Mouse (Mus musculus) heart, adult 8-10 months (tissue): ENCODE data around the gene Slc7a6. TPM values are rescaled to one million over a fixed set of nuclear protein-coding genes. Genes with fewer than 3 reads are reported as not detected.
"Not testable (repeated sequence)": the region's sequence is repeated elsewhere in the genome, so short reads cannot be mapped to it uniquely, and the experiment has no call there.

Source experiments
- DNase-seq: peaks from one replicate; pipeline ENCODE4 v3.0.0; 2022; ENCODE audit warnings: low spot score
- total RNA-seq, 4 experiments: library from RNA; stranded (reverse); gene quantifications; 2 replicates each; pipeline ENCODE4 v1.2.4; 2022

Gene Slc7a6
- total RNA-seq, 4 experiments from 2014 or later: 6.9 to 10.8 (median 9.6) TPM

DNA sequence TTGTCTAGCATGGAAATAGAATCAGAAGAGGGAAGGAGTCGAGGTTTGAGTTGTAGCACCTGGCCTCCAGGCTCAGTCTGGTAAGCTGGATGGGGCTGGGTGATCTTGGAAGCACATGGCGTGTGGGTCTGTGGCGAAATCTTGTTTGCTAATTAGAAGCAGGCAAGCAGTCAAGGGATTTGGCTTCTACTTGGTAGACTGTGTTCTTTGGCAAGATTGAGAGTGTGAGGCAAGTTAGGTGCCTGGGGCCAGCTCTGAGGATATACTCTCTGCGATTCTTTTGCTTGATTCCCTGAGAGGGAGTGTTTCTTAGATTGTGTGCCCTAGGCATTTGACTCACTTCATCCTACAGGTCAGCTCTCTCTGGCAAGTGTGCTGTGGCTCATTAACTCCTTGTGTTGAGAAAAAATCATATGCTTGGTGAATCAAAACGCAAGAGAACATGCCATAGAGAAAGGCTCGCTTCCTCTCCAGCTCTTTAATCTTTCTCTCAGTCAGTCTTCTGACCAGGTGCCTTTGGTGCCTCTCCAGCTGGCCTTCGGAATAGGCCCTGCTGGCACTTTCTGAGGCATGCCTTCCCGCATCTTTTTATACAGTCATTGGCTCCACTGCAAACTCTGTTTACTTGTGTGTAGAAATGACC lies 17.1 kb downstream of the Slc7a6 start:
- peak; percentile 73 for DNase-seq

DNA sequence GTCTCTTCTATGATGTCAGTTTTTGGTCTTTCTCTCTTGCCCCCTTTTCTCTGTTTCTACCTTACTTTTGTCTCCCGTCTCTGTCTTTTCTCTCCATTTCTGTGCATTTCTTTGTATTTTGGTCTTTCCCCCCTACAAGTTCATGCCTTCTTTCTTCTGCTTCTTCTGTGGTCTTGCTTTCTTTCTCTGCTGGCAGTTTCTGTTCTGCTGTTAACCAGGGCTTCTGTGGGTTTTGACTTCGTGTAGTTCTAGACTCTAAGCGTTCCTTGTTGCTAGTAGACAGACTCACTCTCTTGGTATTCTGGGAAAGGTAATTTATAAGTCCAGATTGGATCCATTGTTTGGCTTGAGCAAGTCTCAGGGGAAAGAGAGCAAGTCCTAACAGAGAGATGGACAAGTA lies 17.7 kb downstream of the Slc7a6 start:
- no peak for DNase-seq

GRCm38 (mm10) chr8:106189162-106189561 lies 20.5 kb downstream of the Slc7a6 start:
- no peak for DNase-seq

- no peak for DNase-seq
Observed at GRCm38 (mm10) chr8:106191639-106192038, 23.0 kb downstream of the Slc7a6 start.

DNA sequence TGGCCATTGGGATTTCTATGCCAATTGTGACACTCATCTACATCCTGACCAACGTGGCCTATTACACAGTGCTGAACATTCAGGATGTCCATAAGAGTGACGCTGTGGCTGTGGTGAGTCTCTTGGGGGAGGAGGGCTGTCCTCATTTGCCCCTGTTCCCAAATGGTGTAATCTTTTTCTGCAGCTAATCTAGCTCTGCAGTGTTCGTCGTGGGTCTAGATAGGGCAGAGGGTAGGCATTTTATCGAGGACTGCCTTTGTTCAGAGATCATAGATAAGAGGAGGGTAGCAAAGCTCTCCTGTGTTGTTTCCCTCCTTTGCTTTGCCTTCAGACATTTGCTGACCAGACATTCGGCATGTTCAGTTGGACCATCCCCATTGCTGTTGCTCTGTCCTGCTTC lies 24.5 kb downstream of the Slc7a6 start:
- no peak for DNase-seq

GRCm38 (mm10) chr8:106194062-106194461 lies 25.4 kb downstream of the Slc7a6 start:
- no peak for DNase-seq

DNA sequence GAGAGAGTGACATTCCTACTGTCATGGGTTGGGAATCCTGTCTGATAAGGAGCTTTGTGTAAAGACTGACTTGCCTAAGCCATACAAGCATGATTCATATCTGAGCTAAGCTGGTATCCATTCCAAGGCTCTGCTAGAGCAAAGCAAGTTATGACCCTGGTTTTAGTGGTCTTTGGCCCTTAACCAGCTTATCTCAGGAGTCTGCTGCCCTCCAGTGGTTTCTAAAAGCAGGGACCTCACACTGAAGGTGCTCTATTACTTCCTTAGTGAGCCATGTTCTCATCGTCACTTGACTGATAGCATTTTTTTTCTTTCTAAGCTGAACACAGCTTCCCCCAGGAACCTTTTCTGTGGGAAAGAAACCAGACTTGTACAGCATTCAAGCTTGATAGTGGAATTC lies 30.1 kb downstream of the Slc7a6 start:
- DNase-seq: peak; percentile 32

GRCm38 (mm10) chr8:106199596-106199995 lies 30.9 kb downstream of the Slc7a6 start:
- not testable (repeated sequence) for DNase-seq

DNA sequence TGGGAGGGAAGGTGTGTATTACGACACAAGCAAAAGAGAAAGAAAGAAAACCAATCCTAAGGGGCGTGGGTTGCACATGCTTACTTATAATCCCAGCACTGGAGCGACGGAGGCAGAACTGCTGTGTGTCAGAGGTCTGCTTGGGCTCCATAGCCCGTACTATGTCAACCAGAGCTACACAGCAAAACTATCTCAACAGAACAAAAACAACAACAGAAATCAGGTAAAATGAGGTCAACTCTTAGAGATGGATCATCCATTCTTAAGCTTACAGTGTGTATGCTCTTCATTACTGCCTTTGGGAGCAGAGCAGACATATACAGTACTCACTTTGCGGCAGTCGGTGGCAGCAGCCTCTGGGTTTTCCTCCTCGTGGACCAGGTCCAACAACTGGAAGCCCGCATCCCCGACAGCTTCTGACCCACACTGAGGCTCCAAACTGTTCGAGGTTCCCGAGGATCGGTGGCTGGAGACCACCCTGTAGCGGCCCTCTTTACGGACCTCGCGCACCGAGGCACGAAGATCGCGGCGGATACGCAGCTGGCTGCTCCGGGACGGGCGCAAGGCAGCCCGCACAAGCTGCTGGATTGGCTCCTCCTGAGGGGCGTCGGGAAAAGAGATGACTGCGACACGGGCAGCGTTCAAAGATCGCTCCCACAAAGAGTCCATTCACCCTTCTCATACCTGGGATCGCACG lies 41.5 kb downstream of the Slc7a6 start:
- no peak for DNase-seq

DNA sequence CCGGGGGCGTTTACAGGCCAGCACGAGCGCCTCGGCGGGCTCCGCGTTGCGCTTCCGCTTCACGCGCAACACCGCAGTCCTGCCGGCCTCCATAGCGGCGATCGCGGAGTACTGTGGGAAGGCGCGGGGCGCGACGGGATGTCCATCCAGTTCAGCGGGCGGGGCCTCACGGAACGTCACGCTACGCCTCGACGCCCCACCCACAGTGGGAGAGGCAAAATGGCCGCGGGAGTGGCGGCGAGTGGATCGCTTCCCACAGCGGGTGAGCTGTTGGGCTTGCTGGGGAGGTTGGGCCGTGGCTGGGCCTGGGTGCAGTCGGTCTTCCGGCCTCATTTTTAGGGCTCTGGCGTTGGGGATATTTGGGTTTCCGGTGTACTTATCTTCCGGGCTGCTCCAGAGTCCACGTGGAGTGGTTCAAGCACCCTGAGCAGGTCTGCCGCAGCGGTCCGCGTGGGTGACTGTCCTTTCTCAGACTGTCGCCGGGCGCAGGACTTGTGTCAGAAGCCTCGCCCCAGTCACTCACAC lies 42.2 kb downstream of the Slc7a6 start, which contains the start of the genes Slc7a6os and Prmt7:
Gene Slc7a6os (minus strand): TSS at position 115 of the 525 bp plus-strand sequence.
Gene Prmt7 (plus strand): TSS at position 116 of the 525 bp plus-strand sequence.
- DNase-seq: peak; percentile 96

DNA sequence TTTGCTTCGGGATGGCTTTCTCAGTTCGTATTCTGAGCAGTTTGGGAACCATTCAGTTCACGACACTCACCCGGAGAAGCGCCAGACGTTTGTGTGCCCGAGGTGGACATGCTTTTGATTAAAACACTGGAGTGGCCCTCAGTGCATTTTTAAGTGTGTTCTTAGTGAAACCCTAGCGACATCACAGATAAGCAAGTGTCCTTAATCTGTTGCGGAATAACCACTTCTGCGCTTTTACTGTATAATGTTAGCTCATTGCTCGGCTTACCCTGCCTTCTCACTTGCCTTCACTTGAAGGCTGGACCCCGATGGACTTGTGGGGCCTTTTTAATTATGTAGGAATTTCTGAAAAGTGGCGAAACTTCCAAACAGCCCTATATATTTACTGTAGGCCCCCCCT lies 42.8 kb downstream of the Slc7a6 start:
- no peak for DNase-seq

GRCm38 (mm10) chr8:106213959-106214358 lies 45.3 kb downstream of the Slc7a6 start:
- DNase-seq: no peak

- DNase-seq: no peak
Observed at GRCm38 (mm10) chr8:106219620-106220019, 51.0 kb downstream of the Slc7a6 start.

DNA sequence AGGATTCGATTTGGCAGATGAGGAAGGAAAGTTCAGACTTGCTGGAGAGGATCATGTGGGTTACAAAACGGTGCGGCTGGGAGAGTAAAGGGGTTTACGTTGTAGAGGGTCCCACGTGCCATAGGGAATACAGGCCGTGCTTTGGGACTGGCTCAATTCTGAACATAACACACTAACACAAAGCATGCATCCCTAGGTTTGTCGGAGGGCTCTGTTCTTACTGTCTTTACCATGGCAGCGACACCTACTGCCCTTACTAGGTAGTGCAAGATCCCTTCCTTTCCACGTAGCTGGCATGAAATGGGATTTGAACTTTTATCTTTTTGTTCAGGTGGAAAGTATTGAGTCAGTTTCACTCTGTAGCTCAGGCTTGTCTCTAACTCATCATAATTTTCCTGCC lies 57.9 kb downstream of the Slc7a6 start:
- DNase-seq: peak; percentile 38

GRCm38 (mm10) chr8:106231536-106231935 lies 62.9 kb downstream of the Slc7a6 start:
- DNase-seq: no peak

DNA sequence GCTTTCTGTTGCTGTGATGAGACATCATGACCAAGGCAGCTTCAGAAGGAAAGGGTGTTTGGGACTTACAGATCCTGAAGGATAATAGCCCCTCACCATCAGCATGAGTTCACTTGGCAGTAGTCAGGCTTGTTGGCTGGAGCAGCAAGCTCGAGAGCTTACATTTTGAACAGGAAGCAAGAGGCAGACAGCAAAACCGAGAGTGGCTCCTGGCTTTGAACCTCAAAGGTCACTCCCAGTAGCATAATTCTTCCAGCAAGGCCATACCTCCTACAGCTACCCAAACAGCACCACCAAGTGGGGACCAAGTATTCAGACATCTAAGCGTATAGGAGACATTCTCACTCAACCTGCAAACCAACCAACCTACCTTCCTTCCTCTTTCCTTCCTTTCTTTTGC lies 64.1 kb downstream of the Slc7a6 start:
- no peak for DNase-seq

DNA sequence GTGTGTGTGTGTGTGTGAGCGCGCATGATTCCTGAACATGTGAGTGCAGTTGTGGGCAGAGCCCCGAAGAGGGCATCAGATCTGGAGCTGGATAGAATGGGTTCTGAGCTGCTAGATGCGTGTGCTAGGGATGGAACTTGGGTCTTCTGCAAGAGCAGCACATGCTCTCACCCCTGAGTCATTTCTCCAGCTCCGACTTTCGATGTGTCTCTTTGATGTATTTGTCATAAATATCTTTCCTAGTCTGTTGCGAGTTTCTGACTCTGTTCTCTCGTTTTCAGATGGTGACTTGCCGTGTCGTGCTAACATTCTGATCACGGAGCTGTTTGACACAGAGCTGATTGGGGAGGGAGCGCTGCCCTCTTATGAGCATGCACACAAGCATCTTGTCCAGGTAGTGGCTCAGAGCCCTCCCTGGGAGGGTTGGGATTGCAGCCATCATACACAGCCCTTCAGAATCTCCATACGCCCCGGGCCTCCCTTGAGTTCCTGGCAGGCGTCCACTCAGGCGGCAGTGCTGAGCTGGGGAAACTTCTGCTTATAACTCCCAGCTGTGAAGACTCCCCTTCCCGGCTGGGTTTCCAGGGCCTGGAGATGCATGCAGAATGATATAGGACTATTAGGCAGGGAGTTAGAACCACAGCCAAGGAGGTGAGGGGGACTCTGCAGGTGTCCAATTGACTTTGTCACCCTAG lies 66.1 kb downstream of the Slc7a6 start:
- no peak for DNase-seq

DNA sequence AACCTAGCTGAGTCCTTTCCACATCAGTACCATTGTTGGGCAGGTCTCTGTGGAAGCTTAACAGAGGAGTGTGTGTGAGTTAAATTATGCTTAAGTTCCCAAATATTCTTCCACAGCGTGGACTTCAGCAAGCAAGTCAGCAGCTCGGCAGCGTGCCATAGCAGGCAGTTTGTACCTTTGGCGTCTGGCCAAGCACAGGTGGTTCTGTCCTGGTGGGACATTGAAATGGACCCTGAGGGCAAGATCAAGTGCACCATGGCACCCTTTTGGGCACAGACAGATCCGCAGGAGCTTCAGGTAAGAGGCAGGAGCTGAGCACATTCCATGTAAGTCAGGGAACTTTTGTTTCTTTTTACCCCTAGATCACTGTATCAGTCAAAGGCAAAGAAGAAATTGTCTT lies 68.4 kb downstream of the Slc7a6 start:
- no peak for DNase-seq
